Mouse (Mus musculus): Measurements from ENCODE around the gene Sstr2.

DNA sequence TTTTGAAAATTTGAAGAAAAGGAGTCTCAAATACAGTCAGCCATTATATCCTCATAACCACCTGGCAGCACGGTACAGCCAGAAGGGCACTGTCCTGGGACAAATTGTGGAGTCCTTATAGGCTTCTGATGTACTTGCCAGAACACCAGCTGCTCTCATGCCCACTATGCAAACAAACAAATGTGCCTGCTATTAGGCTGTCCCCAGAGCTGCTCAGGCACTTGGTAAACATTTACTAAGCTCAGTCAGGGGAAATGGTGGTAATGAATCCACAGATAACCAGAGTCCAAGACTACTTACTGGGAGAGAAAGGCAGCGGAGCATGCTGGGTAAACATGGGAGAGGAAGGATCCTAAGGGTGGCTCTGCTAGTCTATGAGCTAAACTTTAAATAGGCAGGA, 48.0 kb downstream of the Sstr2 start:
- no peak for TF ChIP-seq GATA1 (IDR thresholded peaks at IDR 0.05; ENCODE audit: low read length)
- TF ChIP-seq TAL1 (IDR thresholded peaks at IDR 0.05; ENCODE audit: low read length) = no peak

Measured in erythroblast, embryonic 14.5 days (primary cell).